Mouse (Mus musculus) left cerebral cortex, postnatal 4 days (tissue): ENCODE results near the gene Blnk. TPM values are rescaled to one million over a fixed set of nuclear protein-coding genes. Genes with fewer than 3 reads are reported as not detected.

ENCODE experiments used
- DNase-seq: peaks from one replicate; pipeline ENCODE4 v3.0.0-alpha.2; 2022
- intact Hi-C: fragments of 180-260 bp; cut with DNase I; formaldehyde crosslinking; loops from one replicate; pipeline ENCODE4 v1.15.1; 2025
- total RNA-seq, 2 experiments: library from RNA; stranded (reverse); gene quantifications; 2 replicates each; pipeline ENCODE4 v1.2.3; 2021

Gene Blnk
- total RNA-seq, 2 experiments from 2014 or later = 0.74 to 0.79 TPM

- intact Hi-C loops = no loop called here
- DNase-seq = no peak
These were observed 12.3 kb upstream of the Blnk start for GRCm38 (mm10) chr19:41006621-41007020.

DNA sequence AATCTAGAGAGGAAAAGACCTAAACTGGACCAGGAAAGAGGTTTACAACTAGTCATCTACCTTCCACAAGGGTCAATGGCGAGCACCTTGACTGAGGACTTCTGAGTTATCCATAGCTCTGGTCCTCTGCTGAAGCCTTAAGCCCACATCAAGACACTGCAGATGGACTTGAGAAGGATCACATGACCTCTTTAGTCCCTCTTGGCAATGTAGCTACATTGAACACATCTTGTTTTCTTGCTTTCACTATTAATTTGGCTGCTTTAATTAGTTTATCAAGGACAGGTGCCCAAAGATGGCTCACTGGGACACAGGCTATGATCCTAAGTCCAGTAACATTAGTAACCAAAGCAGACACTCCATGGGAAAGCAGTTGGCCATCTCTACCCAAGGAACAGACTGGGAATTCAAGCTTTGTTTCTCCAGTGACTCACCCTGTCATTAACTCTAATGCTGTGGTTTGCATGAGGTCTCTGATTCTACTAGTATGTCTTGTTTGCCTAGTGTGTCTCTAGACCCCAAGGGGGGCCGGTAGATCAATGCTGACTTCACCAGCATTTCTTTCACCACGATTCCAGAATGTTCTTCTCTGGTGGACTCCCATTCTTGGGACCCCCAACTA is 9.5 kb upstream of the Blnk start:
- DNase-seq = no peak
- intact Hi-C loops = no loop called here

DNA sequence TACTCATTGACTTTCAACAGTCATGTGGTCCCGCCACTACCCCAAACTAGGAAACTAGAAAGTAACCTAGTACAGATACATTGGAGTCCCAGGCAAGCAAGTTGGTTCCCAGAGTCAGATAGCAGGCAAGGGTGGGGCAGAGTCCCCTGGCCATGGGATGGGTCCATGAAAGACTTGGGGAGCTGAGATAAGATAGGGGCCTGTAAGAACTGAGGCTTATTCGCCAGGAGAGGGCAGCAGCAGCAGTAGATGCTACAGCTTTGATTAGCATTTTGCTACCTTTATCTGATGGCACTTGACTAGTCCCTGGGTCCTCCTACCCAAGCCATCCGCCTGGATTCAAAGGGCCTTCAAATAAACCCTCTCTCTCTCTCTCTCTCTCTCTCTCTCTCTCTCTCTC is 5.2 kb upstream of the Blnk start:
- no peak for DNase-seq
- intact Hi-C loops = no loop called here

DNA sequence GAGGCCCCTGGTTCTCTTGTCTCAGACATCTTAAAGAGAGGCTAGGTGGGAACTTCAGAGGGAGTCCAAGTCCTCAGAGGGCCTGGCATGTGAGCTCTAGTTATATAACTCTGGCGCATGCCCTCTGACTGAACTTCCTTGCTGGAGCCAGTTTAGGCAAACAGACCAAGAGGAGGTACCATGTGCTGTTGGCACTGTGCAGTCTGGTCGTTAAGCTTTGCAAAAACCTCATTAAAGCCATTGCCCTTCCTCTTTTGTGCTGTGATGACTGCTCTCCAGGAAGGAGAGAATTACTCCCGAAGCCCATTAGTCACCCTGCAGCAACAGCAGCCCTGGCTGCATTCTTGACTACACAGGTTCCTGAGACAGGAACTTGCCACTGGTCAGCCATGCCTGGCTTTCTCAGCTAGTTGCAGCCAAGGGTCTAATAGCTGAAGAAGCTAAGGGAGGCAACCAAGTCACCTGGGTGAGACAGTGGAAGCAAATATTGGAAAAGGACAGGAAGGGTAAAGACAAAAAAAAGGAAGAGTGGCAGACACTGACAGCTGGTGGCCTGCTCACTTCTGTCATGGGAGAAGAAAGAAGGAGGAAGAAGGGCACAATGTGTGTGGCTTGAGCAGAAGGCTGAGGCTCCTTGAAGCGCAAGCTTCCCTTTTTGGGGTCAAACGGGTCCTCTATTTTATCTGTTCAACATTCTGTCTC is 4.3 kb upstream of the Blnk start:
- intact Hi-C loops = no loop called here
- no peak for DNase-seq

- no peak for DNase-seq
- intact Hi-C loops = no loop called here
These were observed 2.4 kb upstream of the Blnk start for GRCm38 (mm10) chr19:40996722-40997121.

- DNase-seq = peak; percentile 53
- intact Hi-C loops = no loop called here
These were observed 1.4 kb upstream of the Blnk start for GRCm38 (mm10) chr19:40995449-40996401.

DNA sequence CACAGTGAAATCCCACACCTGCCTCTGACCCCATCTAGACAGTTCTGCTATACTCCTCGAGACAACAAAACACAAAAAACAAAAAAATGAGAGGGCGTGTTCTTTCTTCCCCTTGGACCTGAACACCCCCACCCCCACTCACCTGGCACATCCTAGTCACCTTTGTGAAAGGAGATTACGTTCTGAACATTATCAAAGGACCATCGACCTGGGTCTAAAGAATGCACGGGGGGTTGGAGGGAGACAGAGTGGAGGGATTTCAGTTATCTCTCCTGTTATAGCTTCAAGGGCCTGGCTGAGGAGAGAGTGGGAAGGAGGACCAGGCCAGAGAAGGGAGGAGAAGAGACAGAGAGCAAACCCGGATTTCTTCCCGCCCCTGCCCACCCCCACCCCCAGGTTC is 576 bp upstream of the Blnk start:
- intact Hi-C loops = no loop called here
- no peak for DNase-seq

DNA sequence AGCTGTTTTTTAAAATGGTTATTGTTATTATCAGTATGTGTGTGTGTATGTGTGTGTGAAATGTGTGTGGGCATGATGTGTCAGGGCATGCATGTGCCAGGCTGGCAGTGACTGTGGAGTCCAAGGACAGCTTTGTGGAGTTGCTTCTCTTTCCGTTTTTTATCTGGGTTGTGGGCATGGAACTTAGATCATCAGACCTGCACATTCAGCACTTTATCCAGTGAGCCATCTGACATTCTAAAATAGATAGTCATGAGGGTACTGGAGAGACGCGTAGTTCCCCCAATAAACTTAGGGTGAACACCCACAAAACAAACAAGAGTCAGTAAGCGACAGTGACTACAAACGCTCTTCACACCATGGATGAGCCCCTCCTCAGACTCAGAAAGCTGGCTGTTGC is 979 bp downstream of the Blnk start:
- no peak for DNase-seq
- intact Hi-C loops = no loop called here

DNA sequence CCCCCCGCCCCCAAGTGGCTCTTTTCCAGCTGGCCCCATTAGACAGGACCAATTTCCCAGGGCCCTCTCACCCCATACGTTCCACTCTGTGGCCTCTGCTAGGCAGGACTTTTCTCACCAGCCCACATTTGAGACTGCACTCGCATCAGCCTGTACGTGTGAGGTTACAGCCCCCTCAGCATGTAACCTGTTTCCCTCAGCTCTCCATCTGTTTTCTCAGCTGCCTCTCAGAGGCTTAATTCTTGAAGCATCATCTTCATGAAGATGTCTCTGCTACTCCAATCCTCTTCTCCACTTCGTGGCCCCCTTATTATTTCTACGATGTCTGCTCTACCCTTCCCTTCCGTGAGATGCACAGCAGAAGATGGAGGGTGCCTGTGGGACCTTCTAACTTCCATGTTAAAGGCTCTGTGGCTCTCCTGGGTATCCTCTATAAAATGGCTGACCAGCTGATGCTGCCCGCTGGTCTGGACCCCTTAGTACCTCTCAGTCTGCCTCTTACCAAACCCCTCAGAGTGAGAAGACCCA is 1.8 kb downstream of the Blnk start:
- intact Hi-C loops = no loop called here
- no peak for DNase-seq

- no peak for DNase-seq
- intact Hi-C loops = no loop called here
These were observed 2.2 kb downstream of the Blnk start for GRCm38 (mm10) chr19:40992096-40992495.

DNA sequence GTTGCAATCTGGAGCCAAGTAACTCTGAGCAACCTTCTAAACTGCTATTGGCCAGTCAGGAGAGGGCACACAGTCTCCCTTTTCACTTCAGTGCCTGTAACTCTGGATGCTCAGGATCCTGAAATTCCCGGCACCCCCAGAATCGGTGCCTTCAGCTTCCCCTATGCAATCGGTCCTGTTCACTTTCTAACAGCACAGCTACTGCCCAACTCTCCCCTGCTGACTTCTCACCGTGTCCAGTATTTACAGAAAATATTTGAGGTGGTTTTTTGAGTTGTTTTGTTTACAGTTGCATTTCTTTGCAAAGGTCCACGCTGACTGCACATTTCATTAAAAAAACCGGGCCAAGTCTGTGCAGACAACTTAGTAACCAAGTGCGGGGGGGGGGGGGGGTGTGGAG is 2.7 kb downstream of the Blnk start:
- DNase-seq = no peak
- intact Hi-C loops = no loop called here

- intact Hi-C loops = no loop called here
- DNase-seq = no peak
These were observed 3.5 kb downstream of the Blnk start for GRCm38 (mm10) chr19:40990781-40991343.

- DNase-seq = no peak
These were observed 4.3 kb downstream of the Blnk start for GRCm38 (mm10) chr19:40989961-40990600.

DNA sequence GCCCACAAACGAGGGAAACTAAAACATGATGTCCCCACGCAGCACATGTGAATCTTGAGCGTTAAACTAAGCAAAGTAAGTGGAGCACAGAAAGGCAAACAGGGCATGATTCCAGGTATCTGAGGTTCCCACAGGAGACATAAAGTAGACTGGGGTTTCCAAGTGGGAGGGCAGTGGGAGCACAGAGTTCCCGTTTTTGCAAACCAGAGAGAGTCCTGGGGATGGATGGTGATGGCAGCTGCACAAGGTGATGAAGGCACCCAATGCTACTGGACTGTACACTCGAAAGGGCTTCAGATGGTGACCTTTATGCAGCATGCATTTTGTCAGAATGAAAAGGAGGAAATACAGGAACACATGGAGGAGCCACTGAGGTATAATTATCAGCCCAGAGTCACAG is 5.5 kb downstream of the Blnk start:
- intact Hi-C loops = no loop called here
- no peak for DNase-seq

More at GRCm38 (mm10) chr19:40989961-40990600, 4.3 kb downstream of the Blnk start:
- intact Hi-C loops = no loop called here

DNA sequence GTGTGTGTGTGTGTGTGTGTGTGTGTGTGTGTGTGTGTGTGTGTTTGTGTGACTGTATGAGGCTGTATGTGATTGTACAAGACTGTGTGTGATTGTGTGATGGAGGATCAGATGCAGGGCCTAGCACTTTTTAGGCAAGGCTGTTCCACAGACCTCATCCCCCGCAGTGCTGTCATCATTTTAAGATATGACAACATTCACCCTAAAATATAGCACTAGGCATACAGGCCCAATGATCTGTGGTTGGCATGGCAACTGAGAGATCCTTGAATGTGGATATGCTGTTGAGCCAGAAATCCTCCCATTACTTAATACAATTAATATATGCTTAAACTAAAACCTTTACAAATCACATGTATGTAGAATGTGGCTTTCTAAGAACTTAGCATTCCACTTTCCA is 9.8 kb downstream of the Blnk start:
- intact Hi-C loops = no loop called here
- DNase-seq = no peak

GRCm38 (mm10) chr19:40980671-40981070 is 13.7 kb downstream of the Blnk start:
- intact Hi-C loops = no loop called here

DNA sequence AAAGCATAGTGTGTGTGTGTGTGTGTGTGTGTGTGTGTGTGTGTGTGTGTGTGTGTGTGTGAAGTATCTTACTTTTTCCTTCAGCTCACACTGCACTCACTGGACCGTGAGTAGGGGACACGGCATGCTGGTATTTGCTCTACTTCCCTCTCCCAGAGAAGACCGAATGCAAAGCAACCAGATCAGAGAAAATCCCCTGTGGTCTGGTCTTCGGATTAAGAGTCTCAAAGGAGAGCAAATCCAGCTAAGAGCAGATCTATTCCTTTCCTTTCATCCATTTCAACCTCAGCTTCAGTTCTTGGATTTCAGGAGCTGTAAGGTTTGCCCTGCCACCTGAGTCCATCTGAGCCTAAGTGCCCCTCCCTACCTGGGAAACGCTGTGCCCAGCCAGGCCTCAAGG is 16.3 kb downstream of the Blnk start:
- intact Hi-C loops = no loop called here
- DNase-seq = no peak

More at GRCm38 (mm10) chr19:40980671-40981070, 13.7 kb downstream of the Blnk start:
- no peak for DNase-seq

DNA sequence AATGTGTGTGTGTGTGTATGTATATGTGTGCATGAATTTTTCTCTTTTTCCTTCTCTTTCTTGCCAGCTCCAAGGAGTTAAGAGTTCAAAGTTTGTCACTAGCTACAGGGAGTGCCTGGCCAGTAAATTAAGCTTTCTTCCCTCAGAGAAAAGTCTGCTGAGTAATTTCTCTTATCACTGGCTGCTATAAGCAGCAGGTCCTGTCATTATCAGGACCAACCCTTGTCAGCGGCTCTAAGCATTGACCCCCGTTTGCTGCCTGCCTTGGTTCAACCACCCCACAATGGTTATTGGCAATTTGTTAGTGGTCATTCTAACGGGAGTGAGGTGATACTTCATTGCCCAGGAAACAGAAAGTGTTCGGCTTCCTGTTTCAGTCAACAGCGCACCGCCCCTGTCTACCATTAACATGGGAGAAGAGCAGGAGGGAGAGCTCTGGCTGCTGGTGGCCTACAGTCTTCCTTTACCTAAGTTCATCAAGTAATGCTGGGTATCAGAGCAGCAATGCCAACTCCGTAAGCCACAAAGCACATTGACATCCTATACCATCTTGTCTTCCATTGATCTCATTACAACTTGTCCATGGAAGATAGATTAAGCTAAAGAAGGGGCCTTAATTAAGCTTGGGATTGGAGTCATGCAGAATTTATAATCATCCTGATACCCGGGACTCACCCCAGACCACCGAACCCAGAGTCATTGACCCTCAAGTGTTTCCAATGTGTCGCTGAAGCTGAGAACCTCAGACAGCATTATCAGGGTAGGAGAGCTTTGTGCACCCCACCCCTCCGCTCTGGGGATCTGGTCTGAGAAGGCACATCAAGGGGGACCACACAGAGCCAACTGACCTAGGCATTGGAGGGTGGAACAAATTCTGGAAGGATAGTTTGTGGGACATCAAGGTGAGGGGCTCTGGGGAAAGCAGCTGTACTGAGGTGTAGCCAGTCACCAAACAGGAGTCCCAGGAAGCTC is 17.1 kb downstream of the Blnk start:
- intact Hi-C loops = no loop called here

GRCm38 (mm10) chr19:40971273-40971914 is 22.9 kb downstream of the Blnk start:
- intact Hi-C loops = no loop called here
- no peak for DNase-seq

More for the DNA sequence above, 17.1 kb downstream of the Blnk start:
- no peak for DNase-seq
